Mouse (Mus musculus) Patski (cell line): ENCODE measurements around the gene Oas1a. TPM values are rescaled to one million over a fixed set of nuclear protein-coding genes. Genes with fewer than 3 reads are reported as not detected.
"Not testable (repeated sequence)": the region's sequence is repeated elsewhere in the genome, so short reads cannot be mapped to it uniquely, and the experiment has no call there.

ENCODE experiments used
- ATAC-seq: fragments of 100-300 bp; one replicate; pipeline ENCODE4 v1.8.0; 2021
- CTCF ChIA-PET: fragments of 350-600 bp; sonication (Branson Sonifier 250); formaldehyde crosslinking; loops from one replicate; lab custom pipeline; 2022; ENCODE audit warnings: inconsistent platforms; lab: Charles Lee
- POLR2A ChIA-PET: fragments of 350-600 bp; sonication (Branson Sonifier 250); formaldehyde crosslinking; loops from one replicate; lab custom pipeline; 2022; ENCODE audit warnings: antibody characterized with exemption, inconsistent platforms; lab: Charles Lee
- DNase-seq: peaks from one replicate; pipeline ENCODE4 v3.0.0-alpha.2; 2011; ENCODE audit warnings: low read depth, low spot score
- H3K27me3 ChIP-seq: fragments of 371-371 bp; one replicate; pipeline ENCODE4 v1.5.1; 2021
- CTCF ChIP-seq: fragments of 100-300 bp; IDR thresholded peaks from one replicate; pipeline ENCODE4 v1.5.1; 2021
- in situ Hi-C: fragments of 300-500 bp; cut with MboI; formaldehyde crosslinking; loops from 3 replicates; pipeline ENCODE4 v1.11.1; 2018; ENCODE audit warnings: low pct_unique_long_range_greater_than_20kb, mixed read lengths
- polyA plus RNA-seq: library from polyadenylated mRNA; unstranded; gene quantifications from one replicate; pipeline ENCODE4 v1.2.3, GENCODE M21; 2021

The Oas1a gene
- 0.21 TPM for polyA plus RNA-seq

DNA sequence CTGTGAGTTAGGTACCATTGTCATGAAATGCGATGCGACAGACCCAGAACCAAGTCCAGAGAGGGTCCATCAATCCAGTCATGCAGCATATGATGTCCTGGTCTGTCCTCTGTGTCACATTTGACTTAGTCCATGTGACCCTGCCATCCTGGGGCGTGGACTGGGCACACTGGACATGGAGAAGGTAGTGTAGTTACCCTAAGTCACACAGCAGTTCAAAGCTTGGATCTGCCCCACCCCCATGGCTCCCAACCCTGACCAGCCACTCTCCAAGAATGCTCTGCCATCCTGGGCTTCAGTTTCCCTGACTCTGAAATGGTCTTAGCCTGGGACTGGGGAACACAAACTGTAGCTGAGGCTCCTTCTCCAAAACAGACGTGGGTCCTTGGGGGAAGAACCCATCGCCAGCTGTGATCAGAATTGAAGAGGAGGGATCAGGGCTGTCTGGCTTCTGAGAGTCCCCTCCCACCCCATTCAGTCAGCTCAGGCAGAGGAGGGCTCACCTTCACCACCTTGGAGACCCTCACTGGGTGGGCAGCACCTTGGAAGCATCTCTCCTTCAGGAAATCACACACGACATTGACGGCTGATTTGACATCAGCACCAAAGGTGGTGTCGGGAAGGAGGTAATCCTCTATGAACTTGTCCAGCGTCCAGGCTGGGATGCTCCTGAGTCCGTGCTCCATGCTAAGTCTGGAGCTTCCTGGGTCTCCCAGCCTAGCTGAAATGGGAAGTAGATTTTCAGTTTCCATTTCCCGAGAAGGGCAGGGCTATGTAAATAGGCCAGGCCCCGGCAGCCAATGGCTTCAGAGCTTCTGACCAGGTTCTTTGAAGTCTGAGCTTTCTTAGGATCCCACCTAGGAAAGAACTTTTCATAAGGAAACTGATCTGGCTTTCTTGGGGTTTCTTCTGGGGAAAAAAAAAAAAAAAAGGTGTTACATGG is at the start of gene Oas1a:
TSS of gene Oas1a (minus strand) at position 731 of the 943 bp plus-strand sequence.
- DNase-seq, in situ Hi-C loops, H3K27me3 ChIP-seq, CTCF ChIA-PET, ATAC-seq: not testable (repeated sequence)
- POLR2A ChIA-PET, result interaction anchor here (0.7 kb wide), 1 partner anchor 37 kb away, joined by 3 read pairs; no protein-coding TSS in a partner anchor

GRCm38 (mm10) chr5:120953974-120954373 is 46.7 kb upstream of the Oas1a start:
- H3K27me3 ChIP-seq, result no peaks in the 10 kb centered on the region
- ATAC-seq (no peak), DNase-seq (no peak)
- in situ Hi-C loops, result loop anchor here (25.0 kb wide), 1 partner anchor 533 kb away; no protein-coding TSS in a partner anchor
- CTCF ChIA-PET, result interaction anchor here (1.0 to 1.8 kb wide), 2 partner anchors 10 to 12 kb away, joined by 5 to 6 read pairs; no protein-coding TSS in a partner anchor
- POLR2A ChIA-PET, result no interaction called here
- no peak for TF ChIP-seq CTCF

- CTCF ChIA-PET, result no interaction called here
- no peak for TF ChIP-seq CTCF
- H3K27me3 ChIP-seq, result no peaks in the 10 kb centered on the region
- in situ Hi-C loops, result loop anchor here (25.0 kb wide), 1 partner anchor 535 kb away; no protein-coding TSS in a partner anchor
- DNase-seq (no peak), ATAC-seq (peak; percentile 45)
- POLR2A ChIA-PET, result interaction anchor here (0.7 kb wide), 1 partner anchor 188 kb away, joined by 4 read pairs; no protein-coding TSS in a partner anchor
Observed at GRCm38 (mm10) chr5:120952242-120952770, 45.0 kb upstream of the Oas1a start.

DNA sequence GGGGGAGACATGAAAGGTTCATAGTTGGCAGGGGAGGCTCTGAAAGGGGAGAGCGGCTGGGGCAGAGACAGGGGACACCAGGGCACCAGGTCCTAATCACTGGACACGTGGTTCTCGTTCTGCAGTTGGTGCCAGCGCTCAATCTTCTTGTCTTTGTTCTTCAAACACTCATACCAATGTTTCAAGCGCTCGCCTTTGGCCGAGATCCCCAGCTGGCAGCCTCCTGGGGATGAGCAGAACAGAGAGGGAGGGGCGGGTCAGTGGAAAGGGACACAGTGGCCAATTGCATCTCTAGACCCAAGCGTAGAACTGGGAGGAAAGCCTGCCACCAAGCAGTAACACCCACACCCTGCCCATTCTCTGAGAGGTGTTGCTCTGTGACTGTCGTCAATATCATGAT is 34.8 kb upstream of the Oas1a start:
- in situ Hi-C loops, result no loop called here
- DNase-seq (no peak), ATAC-seq (no peak)
- no peaks in the 10 kb centered on the region for H3K27me3 ChIP-seq
- ChIA-PET CTCF (no interaction called here), POLR2A (no interaction called here)
- no peak for TF ChIP-seq CTCF

GRCm38 (mm10) chr5:120938586-120938985 is 31.3 kb upstream of the Oas1a start:
- ATAC-seq (no peak), DNase-seq (no peak)
- TF ChIP-seq CTCF, result no peak
- POLR2A ChIA-PET, result no interaction called here
- in situ Hi-C loops, result no loop called here
- CTCF ChIA-PET, result no interaction called here
- no peaks in the 10 kb centered on the region for H3K27me3 ChIP-seq

- DNase-seq, result no peak
- ChIA-PET CTCF (no interaction called here), POLR2A (no interaction called here)
- H3K27me3 ChIP-seq, result peaks cover 4% of the 10 kb centered on the region
- no peak for TF ChIP-seq CTCF
- peak; percentile 79 for ATAC-seq
- in situ Hi-C loops, result no loop called here
Observed at GRCm38 (mm10) chr5:120937841-120938240, 30.5 kb upstream of the Oas1a start.

- no peak for TF ChIP-seq CTCF
- ChIA-PET CTCF (no interaction called here), POLR2A (no interaction called here)
- in situ Hi-C loops, result no loop called here
- H3K27me3 ChIP-seq, result peaks cover 10% of the 10 kb centered on the region
- no peak for ATAC-seq
- DNase-seq, result no peak
Observed at GRCm38 (mm10) chr5:120933966-120934365, 26.6 kb upstream of the Oas1a start.

GRCm38 (mm10) chr5:120927036-120927435 is 19.7 kb upstream of the Oas1a start:
- in situ Hi-C loops, result loop anchor here (5.0 kb wide), 1 partner anchor 105 kb away; no protein-coding TSS in a partner anchor
- ChIA-PET POLR2A (no interaction called here), CTCF (no interaction called here)
- ATAC-seq (no peak), DNase-seq (no peak)
- no peaks in the 10 kb centered on the region for H3K27me3 ChIP-seq
- no peak for TF ChIP-seq CTCF

GRCm38 (mm10) chr5:120926311-120926710 is 19.0 kb upstream of the Oas1a start:
- in situ Hi-C loops, result loop anchor here (5.0 kb wide), 1 partner anchor 104 kb away; no protein-coding TSS in a partner anchor
- CTCF ChIA-PET, ATAC-seq, POLR2A ChIA-PET, H3K27me3 ChIP-seq, DNase-seq: not testable (repeated sequence)

- in situ Hi-C loops, POLR2A ChIA-PET, ATAC-seq, CTCF ChIA-PET, DNase-seq, H3K27me3 ChIP-seq: not testable (repeated sequence)
Observed at GRCm38 (mm10) chr5:120924520-120924919, 17.2 kb upstream of the Oas1a start.

GRCm38 (mm10) chr5:120923969-120924368 is 16.6 kb upstream of the Oas1a start:
- no peaks in the 10 kb centered on the region for H3K27me3 ChIP-seq
- in situ Hi-C loops, result no loop called here

More at GRCm38 (mm10) chr5:120923969-120924368, 16.6 kb upstream of the Oas1a start:
- POLR2A ChIA-PET, result no interaction called here
- ATAC-seq, result no peak
- CTCF ChIA-PET, result no interaction called here
- TF ChIP-seq CTCF, result no peak
- DNase-seq, result no peak
